Mouse (Mus musculus) adrenal gland (tissue): ENCODE measurements around the gene Cyp2j9.
"Not testable (repeated sequence)": the region's sequence is repeated elsewhere in the genome, so short reads cannot be mapped to it uniquely, and the experiment has no call there.

Source experiments
- intact Hi-C: fragments of 180-260 bp; cut with DNase I; formaldehyde crosslinking; loops from one replicate; pipeline ENCODE4 v1.15.1; 2025
- long read RNA-seq, 2 experiments: library from polyadenylated mRNA; unstranded; transcript quantifications; one replicate each; pipeline ENCODE4 v2.0.0; 2020; ENCODE audit warnings: borderline replicate concordance in 1 of 2; ENCODE audit not compliant: insufficient replicate concordance in 1 of 2

Gene Cyp2j9
- long read RNA-seq, experiment 1, partial matches to known transcripts, result 0 of 2 reads
- long read RNA-seq, experiment 1, other reads (novel, unspliced or antisense), result 0 of 2 reads
- long read RNA-seq, experiment 2, partial matches to known transcripts, result 1 of 2 reads
- long read RNA-seq, experiment 2, other reads (novel, unspliced or antisense), result 0 of 2 reads

DNA sequence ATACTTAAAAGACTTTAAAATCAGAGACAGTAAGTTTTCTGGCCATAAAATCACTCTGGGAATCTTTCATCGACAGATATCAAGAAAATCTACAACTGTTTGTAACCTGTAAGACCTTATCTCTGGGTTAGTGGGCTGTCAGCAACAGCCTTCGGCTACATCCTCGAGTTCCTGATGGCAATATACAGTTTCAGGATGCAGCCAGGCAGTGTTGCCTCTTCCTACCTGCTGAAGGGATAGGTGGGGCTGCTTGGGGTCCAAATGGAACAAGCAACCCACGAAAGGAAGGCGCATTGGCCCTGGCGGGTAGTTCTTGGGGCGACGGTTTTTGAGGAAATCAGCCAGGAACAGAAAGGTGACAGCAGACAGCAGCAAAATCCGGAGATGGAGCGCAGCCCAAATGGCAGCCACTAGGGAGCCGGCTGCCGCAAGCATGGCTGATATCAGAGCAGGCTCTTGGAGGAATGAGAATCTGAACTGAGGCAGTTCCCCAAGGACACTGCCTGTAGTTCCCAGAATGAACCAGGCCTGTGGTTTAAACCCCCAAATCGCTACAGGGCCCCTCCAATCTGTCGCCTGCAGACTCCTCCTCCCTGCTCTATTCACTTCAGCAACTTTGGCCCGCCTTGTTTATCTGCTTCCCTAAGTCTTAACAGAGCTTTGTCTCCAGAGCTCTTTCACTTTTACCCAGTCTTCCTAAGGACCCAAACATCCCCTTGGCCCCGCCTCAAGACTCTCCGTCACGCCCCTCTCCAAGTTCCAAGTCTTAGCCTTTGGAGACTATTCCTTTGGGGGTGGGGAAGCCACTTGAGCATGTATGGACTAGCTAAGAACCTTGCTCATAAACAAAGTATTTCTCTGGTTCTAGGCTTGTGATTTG is at the start of gene Cyp2j9:
TSS of gene Cyp2j9 (minus strand) at position 668 of the 880 bp plus-strand sequence.
- intact Hi-C loops, result no loop called here

DNA sequence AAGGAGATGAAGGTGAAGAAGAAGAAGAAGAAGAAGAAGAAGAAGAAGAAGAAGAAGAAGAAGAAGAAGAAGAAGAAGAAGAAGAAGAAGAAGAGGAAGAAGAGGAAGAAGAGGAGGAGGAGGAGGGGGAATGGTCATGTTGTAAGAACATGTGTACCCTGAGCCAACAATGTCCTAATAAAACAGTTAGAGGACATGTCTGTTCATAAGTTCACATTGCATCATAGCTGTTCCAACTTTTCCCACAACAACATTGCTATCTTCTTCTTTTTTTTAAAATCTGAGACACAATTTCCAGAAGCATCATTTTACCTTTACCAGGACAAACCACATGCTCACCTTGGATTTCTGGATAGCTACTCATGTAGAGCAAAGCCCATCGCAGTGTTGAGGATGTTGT is 44.1 kb upstream of the Cyp2j9 start:
- intact Hi-C loops, result no loop called here

GRCm38 (mm10) chr4:96622474-96622873 is 31.1 kb upstream of the Cyp2j9 start:
- intact Hi-C loops, result no loop called here

DNA sequence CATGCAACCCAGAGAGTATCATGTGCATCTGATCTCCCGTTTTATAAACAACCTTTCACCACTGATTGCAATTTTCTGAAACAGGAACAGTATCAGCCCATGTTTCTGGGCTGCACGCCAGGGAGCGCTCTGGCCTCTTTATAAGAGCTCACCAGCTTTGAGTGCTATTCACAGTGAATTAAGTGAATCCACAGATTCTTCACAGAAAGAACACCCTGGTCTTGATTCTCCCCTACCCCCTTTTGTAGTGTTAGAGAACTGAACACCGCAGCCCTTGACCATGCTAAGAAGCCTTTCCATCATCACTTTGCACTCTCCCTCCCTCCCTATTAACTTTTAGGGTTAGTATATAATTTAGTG is 393 bp upstream of the Cyp2j9 start:
- intact Hi-C loops, result no loop called here

- intact Hi-C loops, result no loop called here
These were observed 9.8 kb downstream of the Cyp2j9 start for GRCm38 (mm10) chr4:96581425-96582088.

DNA sequence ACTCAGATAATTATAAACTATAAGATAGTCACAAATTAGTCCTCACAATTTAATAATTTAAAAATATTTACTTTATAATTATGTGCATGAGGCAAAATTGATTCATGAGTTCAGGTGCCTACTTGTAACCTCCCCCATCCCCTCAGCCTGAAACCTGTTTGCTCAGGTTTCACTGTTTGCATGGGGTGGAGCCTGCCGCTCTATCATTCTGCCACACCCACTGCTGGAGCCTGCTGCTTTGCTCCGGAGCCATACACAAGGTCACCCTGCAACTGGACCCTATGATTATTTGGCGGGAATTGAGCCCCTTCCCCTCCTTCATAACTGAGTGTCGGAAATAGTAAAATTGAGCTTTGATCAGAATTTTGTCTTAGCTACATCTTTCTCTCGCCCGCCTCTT is 11.0 kb downstream of the Cyp2j9 start:
- intact Hi-C loops, result not testable (repeated sequence)

DNA sequence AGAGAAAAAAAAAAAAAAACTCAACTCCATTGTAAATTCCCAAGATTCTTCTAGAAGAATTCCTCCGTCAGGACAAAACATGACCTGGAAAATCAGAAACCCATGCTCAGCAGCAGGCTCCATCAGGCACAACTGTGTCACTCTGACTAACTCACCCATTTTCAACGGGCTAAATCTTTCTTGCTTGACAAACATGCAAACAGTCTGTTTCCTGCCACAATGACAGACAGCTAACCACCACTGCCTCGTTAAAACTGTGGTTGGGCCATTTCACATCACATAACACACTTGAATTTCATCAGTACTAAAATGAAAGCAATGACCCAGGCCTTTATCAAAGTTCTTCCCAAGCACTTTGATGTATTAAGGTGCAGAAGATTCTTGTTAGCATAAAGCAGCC is 21.9 kb downstream of the Cyp2j9 start:
- intact Hi-C loops, result no loop called here

DNA sequence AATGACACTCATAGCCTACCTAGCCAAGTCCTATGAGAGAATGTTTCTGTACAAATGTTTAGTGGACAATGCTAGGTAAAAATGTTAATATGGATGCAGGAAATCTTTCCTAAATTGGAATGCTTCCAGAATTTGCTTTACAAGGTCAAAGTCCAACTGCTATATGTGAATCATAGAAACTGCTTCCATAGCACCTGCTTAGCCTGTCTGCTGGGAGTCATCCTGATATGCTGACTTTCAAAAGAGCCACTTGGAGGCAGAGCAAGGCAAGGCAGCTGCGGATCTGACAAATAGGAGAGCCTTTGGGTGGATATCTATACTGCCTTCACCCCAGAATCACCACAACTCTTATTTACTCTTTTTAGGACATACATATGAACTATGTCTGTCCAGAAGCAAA is 23.4 kb downstream of the Cyp2j9 start:
- intact Hi-C loops, result no loop called here

DNA sequence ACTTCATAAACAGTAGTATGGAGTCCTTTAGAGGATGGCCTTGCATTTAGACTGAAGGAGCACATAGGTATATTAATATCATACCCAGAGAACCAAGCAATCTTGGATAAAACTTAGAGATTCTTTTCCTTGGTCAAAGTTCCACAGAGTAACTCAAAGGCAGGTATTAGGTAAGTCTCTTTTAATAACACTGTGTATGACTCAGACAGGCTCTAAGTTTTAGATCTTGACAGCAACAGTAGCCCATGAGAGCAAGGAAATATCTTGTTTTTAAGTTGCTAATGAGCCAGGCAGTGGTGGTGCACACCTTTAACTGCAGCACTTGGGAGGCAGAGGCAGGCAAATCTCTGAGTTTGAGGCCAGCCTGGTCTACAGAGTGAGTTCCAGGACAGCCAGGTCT is 25.6 kb downstream of the Cyp2j9 start:
- intact Hi-C loops, result no loop called here

GRCm38 (mm10) chr4:96560464-96560863 is 30.9 kb downstream of the Cyp2j9 start:
- intact Hi-C loops, result no loop called here

- intact Hi-C loops, result no loop called here
These were observed 31.6 kb downstream of the Cyp2j9 start for GRCm38 (mm10) chr4:96559781-96560180.

DNA sequence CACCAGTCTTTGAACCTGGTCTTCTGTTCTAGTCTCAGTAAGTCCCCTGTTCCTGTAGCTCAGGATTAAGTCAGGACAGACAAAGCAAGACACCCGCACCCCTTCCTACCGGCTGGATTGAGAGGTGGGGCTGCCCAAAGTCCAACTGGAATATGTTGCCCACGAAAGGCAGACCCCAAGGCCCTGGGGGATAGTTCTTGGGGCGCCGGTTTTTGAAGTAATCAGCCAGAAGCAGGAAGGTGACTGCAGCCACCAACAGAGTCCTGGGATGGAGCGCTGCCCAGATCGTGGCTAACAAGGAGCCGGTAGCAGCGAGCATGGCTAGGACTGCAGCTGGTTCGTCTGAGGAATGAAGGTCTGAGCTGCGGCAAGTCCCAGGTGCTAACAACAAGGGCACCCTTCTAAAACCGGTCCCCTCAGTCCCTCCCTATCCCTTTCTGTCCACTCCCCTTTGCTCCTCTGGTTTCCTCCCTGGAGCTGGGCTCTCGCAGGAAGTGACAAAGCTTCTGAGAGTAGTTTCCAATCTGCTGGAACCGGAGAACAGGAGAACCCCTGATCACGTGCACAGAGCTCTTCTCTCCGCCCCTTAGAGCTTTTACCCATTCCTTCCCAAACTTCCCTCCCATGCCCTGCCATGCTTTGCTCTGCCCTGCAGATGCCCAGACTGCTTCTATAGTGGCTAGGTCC is 38.1 kb downstream of the Cyp2j9 start, which contains the start of gene Cyp2j6:
TSS of gene Cyp2j6 (minus strand) at position 529 of the 687 bp plus-strand sequence.
- intact Hi-C loops, result no loop called here

GRCm38 (mm10) chr4:96551619-96552018 is 39.8 kb downstream of the Cyp2j9 start:
- intact Hi-C loops, result no loop called here

DNA sequence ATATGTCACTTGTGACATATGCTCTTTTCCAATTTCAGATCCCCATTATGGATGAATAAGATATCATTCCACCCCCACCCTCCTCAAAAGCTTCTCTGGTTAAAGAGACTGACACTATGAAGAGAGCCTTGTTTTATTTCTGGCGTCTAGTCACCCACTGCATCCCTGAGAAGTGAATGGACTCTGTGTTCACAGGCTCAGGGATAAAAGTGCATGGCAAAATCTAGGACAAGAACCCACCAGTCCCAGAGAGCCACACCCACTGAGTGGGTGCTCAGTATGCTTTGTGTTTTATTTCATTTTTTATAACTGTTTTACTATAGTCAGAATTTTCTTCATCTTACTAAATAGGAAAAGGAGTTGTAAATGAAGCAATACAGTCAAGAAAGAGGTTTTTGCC is 45.4 kb downstream of the Cyp2j9 start:
- intact Hi-C loops, result no loop called here

GRCm38 (mm10) chr4:96525772-96526171 is 65.6 kb downstream of the Cyp2j9 start:
- intact Hi-C loops, result loop anchor here (5.0 kb wide), 1 partner anchor 157 kb away; no protein-coding TSS in a partner anchor

DNA sequence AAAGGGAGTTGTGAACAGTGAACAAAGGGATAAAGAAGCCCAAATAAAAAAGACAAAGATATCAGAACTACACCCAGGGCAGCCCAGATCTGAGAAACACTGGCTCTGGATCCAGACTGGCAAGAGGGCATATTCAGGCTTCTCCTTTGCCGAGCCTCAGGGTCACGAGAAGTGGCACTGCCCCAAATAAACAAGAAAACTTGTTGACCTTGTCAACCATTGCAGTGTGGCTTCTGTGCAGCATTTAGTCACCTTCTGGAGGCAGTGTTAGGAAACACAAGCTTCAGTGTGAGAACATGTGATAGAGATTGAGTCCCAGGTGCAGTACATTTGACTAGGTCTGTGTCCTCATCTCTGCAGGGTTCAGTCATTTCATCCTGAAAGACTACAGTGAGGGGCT is 69.1 kb downstream of the Cyp2j9 start:
- intact Hi-C loops, result loop anchor here (5.0 kb wide), 1 partner anchor 250 kb away; no protein-coding TSS in a partner anchor
